Comparison of ENCODE assay signal across 9 mouse cellular contexts in genomic region chr1:59434071-59434470, GRCm38 (mm10). TPM values are rescaled to one million over a fixed set of nuclear protein-coding genes. Genes with fewer than 3 reads are reported as not detected.
DNase-seq lines count a peak whose midpoint lies in the region; ATAC-seq lines count a peak whose summit lies in the region.
"Had no signal": no experiment of that assay in that cellular context is flagged by ENCODE, and none has a peak within 500 bp of the region (broad histone marks: within the 10 kb centered on the region; RNA-seq: fewer than 3 reads in every experiment).

No protein-coding gene starts in this region.

- H3K36me3 ChIP-seq in embryonic facial prominence, embryonic 14.5 days (ENCODE audit: control insufficient read depth, insufficient read depth, low read length) = no peaks in the 10 kb centered on the region
- H3K36me3 ChIP-seq in embryonic facial prominence, embryonic 10.5 days (replicated peaks) = no peaks in the 10 kb centered on the region
- no peaks in the 10 kb centered on the region for H3K36me3 ChIP-seq in kidney, embryonic 16.5 days (ENCODE audit: insufficient read depth, low read length)

- intact Hi-C loops in left cerebral cortex, postnatal 14 days (cut with DNase I) = no loop called here

- no peak for DNase-seq in embryonic facial prominence, embryonic 14.5 days (ENCODE audit: low spot score)
- DNase-seq in embryonic facial prominence, embryonic 10.5 days (ENCODE audit: low spot score) = no peak
- peak; percentile 68 for DNase-seq in urinary bladder, postnatal 14 days (ENCODE audit: low spot score)
- DNase-seq in urinary bladder, postnatal 25 days (ENCODE audit: low spot score) = no peak
- DNase-seq in embryo, embryonic 10.5 days (ENCODE audit: low spot score) = no peak
- no peak for DNase-seq in frontal cortex, postnatal 25 days (ENCODE audit: low spot score in 2 of 2)
- DNase-seq in left cerebral cortex, postnatal 14 days (ENCODE audit: low spot score in 2 of 2) = no peak
- DNase-seq: thymus, postnatal 14 days had no signal

- H3K4me1 ChIP-seq in embryonic facial prominence, embryonic 14.5 days (ENCODE audit: control insufficient read depth, insufficient read depth, low read length) = peaks cover 10% of the 10 kb centered on the region; the same call in 1 of the 2 replicates
- H3K4me1 ChIP-seq in embryonic facial prominence, embryonic 10.5 days = peaks cover 38% of the 10 kb centered on the region
- peaks cover 15% of the 10 kb centered on the region for H3K4me1 ChIP-seq in kidney, embryonic 16.5 days (ENCODE audit: insufficient read depth, low read length)

- H3K4me2 ChIP-seq in embryonic facial prominence, embryonic 14.5 days (ENCODE audit: low read depth, low read length) = no peak overlapping the region
- H3K4me2 ChIP-seq in kidney, embryonic 16.5 days (replicated peaks; ENCODE audit: low read depth, low read length) = no peak overlapping the region

- H3K9me3 ChIP-seq in embryonic facial prominence, embryonic 14.5 days (ENCODE audit: control insufficient read depth, low read length) = no peaks in the 10 kb centered on the region
- H3K9me3 ChIP-seq in embryonic facial prominence, embryonic 10.5 days = no peaks in the 10 kb centered on the region
- H3K9me3 ChIP-seq in kidney, embryonic 16.5 days (ENCODE audit: low read length) = no peaks in the 10 kb centered on the region

- peak; percentile 62; the same call in 1 of the 2 replicates for ATAC-seq in embryonic facial prominence, embryonic 14.5 days (ENCODE audit: low read depth)
- peak; percentile 69 for ATAC-seq in kidney, embryonic 16.5 days (ENCODE audit: low FRiP score, low TSS enrichment)

- H3K27ac ChIP-seq in embryonic facial prominence, embryonic 14.5 days (replicated peaks; ENCODE audit: low read depth, low read length) = no peak overlapping the region
- no peak overlapping the region for H3K27ac ChIP-seq in embryonic facial prominence, embryonic 10.5 days (replicated peaks)
- H3K27ac ChIP-seq in kidney, embryonic 16.5 days (ENCODE audit: low read length) = no peak overlapping the region

- H3K27me3 ChIP-seq in embryonic facial prominence, embryonic 14.5 days (replicated peaks; ENCODE audit: control insufficient read depth, insufficient read depth, low read length) = no peaks in the 10 kb centered on the region
- peaks cover 1% of the 10 kb centered on the region; the same call in 1 of the 2 replicates for H3K27me3 ChIP-seq in embryonic facial prominence, embryonic 10.5 days (replicated peaks; ENCODE audit: low read depth, poor library complexity, severe bottlenecking)
- H3K27me3 ChIP-seq in kidney, embryonic 16.5 days (ENCODE audit: insufficient read depth, low read length) = no peaks in the 10 kb centered on the region

- 68% methylated on average over 3 of the region's 3 CpGs for WGBS in embryonic facial prominence, embryonic 14.5 days
- WGBS in embryonic facial prominence, embryonic 10.5 days = 85% methylated on average over 3 of the region's 3 CpGs
- 60% methylated on average over 3 of the region's 3 CpGs for WGBS in kidney, embryonic 16.5 days

- H3K4me3 ChIP-seq in embryonic facial prominence, embryonic 14.5 days (ENCODE audit: low read depth, low read length) = no peak overlapping the region
- H3K4me3 ChIP-seq in embryonic facial prominence, embryonic 10.5 days = no peak overlapping the region
- no peak overlapping the region for H3K4me3 ChIP-seq in kidney, embryonic 16.5 days (ENCODE audit: low read length)

- H3K9ac ChIP-seq in embryonic facial prominence, embryonic 14.5 days (ENCODE audit: low read depth, low read length) = no peak overlapping the region
- H3K9ac ChIP-seq in kidney, embryonic 16.5 days (replicated peaks; ENCODE audit: low read length) = no peak overlapping the region

RNA-seq across cellular contexts. Expression of gene Fzd7, which starts 48.2 kb away (rescaled TPM):
- 13.8 and 16.6 TPM in 2 replicates for polyA plus RNA-seq in embryonic facial prominence, embryonic 14.5 days (2014; fragmentation: Nextera tagmentation; extraction: Ambion mirVana)
- polyA plus RNA-seq in embryonic facial prominence, embryonic 10.5 days (2016; fragmentation: Nextera tagmentation; extraction: Ambion mirVana) = 12.7 and 14.4 TPM in 2 replicates
- 16.0 and 18.2 TPM in 2 replicates for polyA plus RNA-seq in kidney, embryonic 16.5 days (2015; fragmentation: Nextera tagmentation; extraction: Ambion mirVana)
- total RNA-seq in left cerebral cortex, postnatal 14 days (2021) = 1 to 10 TPM; 5.6 to 6.0 TPM
